Mouse (Mus musculus) midbrain, embryonic 12.5 days (tissue): ENCODE measurements around the gene Tmpo. TPM values are rescaled to one million over a fixed set of nuclear protein-coding genes. Genes with fewer than 3 reads are reported as not detected.

Source experiments
- ATAC-seq: fragments of 200-750 bp; cut with Nextera tagmentation; 2 replicates; pipeline ENCODE4 v1.8.0; 2017; ENCODE audit warnings: low read depth, moderate TSS enrichment, moderate library complexity; ENCODE audit not compliant: low FRiP score
- H3K27ac ChIP-seq: fragments of 300-500 bp; sonication (generic); replicated peaks from 2 replicates; pipeline ENCODE4 v1.5.1; 2016; ENCODE audit warnings: mild to moderate bottlenecking
- H3K27me3 ChIP-seq: fragments of 300-500 bp; sonication (generic); 2 replicates; pipeline ENCODE4 v1.6.1; 2016; ENCODE audit warnings: mild to moderate bottlenecking
- H3K36me3 ChIP-seq: fragments of 300-500 bp; sonication (generic); 2 replicates; pipeline ENCODE4 v1.6.1; 2016
- H3K4me1 ChIP-seq: fragments of 300-500 bp; sonication (generic); 2 replicates; pipeline ENCODE4 v1.6.1; 2016
- H3K4me2 ChIP-seq: fragments of 300-500 bp; sonication (generic); replicated peaks from 2 replicates; pipeline ENCODE4 v1.6.1; 2016; ENCODE audit warnings: mild to moderate bottlenecking, moderate library complexity
- H3K4me3 ChIP-seq: fragments of 300-500 bp; sonication (generic); 2 replicates; pipeline ENCODE4 v1.5.1; 2016; ENCODE audit warnings: mild to moderate bottlenecking
- H3K9ac ChIP-seq: fragments of 300-500 bp; sonication (generic); replicated peaks from 2 replicates; pipeline ENCODE4 v1.6.1; 2016; ENCODE audit warnings: mild to moderate bottlenecking, moderate library complexity
- H3K9me3 ChIP-seq: fragments of 300-500 bp; sonication (generic); 2 replicates; pipeline ENCODE4 v1.6.1; 2016; ENCODE audit warnings: mild to moderate bottlenecking
- WGBS: fragments of 180-500 bp; shearing (Covaris S2); methylation state at CpG from one replicate; pipeline ENCODE4 v1.1.7; 2016; 5-methylcytosine and 5-hydroxymethylcytosine counted together
- polyA plus RNA-seq: library from polyadenylated mRNA; unstranded; fragments of >200 nt; fragmentation: Nextera tagmentation; extraction: Ambion mirVana; gene quantifications from 2 replicates; pipeline ENCODE4 v1.2.1, GENCODE M21; 2016

Tmpo gene
- polyA plus RNA-seq, 1 experiment from 2014 or later: 368 TPM

GRCm38 (mm10) chr10:91142654-91143191 lies 38.4 kb downstream of the Tmpo start:
- no peak overlapping the region for H3K4me3 ChIP-seq
- H3K36me3 ChIP-seq: peaks cover 25% of the 10 kb centered on the region
- no peak overlapping the region for H3K9ac ChIP-seq
- H3K27ac ChIP-seq: no peak overlapping the region
- H3K27me3 ChIP-seq: no peaks in the 10 kb centered on the region
- H3K9me3 ChIP-seq: no peaks in the 10 kb centered on the region
- no peaks in the 10 kb centered on the region for H3K4me1 ChIP-seq
- WGBS: 73% methylated on average over 10 of the region's 10 CpGs
- no peak overlapping the region for H3K4me2 ChIP-seq
- ATAC-seq: no peak

- H3K4me3 ChIP-seq: no peak overlapping the region
- H3K27me3 ChIP-seq: no peaks in the 10 kb centered on the region
- peaks cover 16% of the 10 kb centered on the region for H3K36me3 ChIP-seq
- H3K27ac ChIP-seq: no peak overlapping the region
- no peaks in the 10 kb centered on the region for H3K4me1 ChIP-seq
- H3K9me3 ChIP-seq: no peaks in the 10 kb centered on the region
- no peak for ATAC-seq
- no peak overlapping the region for H3K9ac ChIP-seq
- 40% methylated on average over 2 of the region's 2 CpGs for WGBS
- H3K4me2 ChIP-seq: no peak overlapping the region
Measured at GRCm38 (mm10) chr10:91141564-91141963, 39.6 kb downstream of the Tmpo start.

- H3K4me1 ChIP-seq: no peaks in the 10 kb centered on the region
- no peaks in the 10 kb centered on the region for H3K27me3 ChIP-seq
- ATAC-seq: no peak
- H3K4me3 ChIP-seq: no peak overlapping the region
- H3K9ac ChIP-seq: no peak overlapping the region
- no peak overlapping the region for H3K27ac ChIP-seq
- no peaks in the 10 kb centered on the region for H3K36me3 ChIP-seq
- no peak overlapping the region for H3K4me2 ChIP-seq
- no peaks in the 10 kb centered on the region for H3K9me3 ChIP-seq
- 91% methylated on average over 14 of the region's 14 CpGs for WGBS
Measured at GRCm38 (mm10) chr10:91139148-91139766, 41.9 kb downstream of the Tmpo start.

GRCm38 (mm10) chr10:91138317-91138716 lies 42.8 kb downstream of the Tmpo start:
- 94% methylated on average over 3 of the region's 3 CpGs for WGBS
- Histone ChIP-seq H3K27ac (no peak overlapping the region), H3K27me3 (no peaks in the 10 kb centered on the region), H3K4me3 (no peak overlapping the region), H3K9ac (no peak overlapping the region), H3K4me1 (no peaks in the 10 kb centered on the region), H3K9me3 (no peaks in the 10 kb centered on the region), H3K36me3 (no peaks in the 10 kb centered on the region), H3K4me2 (no peak overlapping the region)
- no peak for ATAC-seq

GRCm38 (mm10) chr10:91137400-91137799 lies 43.7 kb downstream of the Tmpo start:
- WGBS: 74% methylated on average over 9 of the region's 9 CpGs
- Histone ChIP-seq H3K4me1 (no peaks in the 10 kb centered on the region), H3K27me3 (no peaks in the 10 kb centered on the region), H3K36me3 (no peaks in the 10 kb centered on the region), H3K9me3 (no peaks in the 10 kb centered on the region), H3K27ac (no peak overlapping the region), H3K4me3 (no peak overlapping the region), H3K4me2 (no peak overlapping the region), H3K9ac (no peak overlapping the region)
- ATAC-seq: no peak

- no peak overlapping the region for H3K4me2 ChIP-seq
- WGBS: 88% methylated on average over 7 of the region's 7 CpGs
- H3K4me3 ChIP-seq: no peak overlapping the region
- H3K27me3 ChIP-seq: no peaks in the 10 kb centered on the region
- no peaks in the 10 kb centered on the region for H3K36me3 ChIP-seq
- no peaks in the 10 kb centered on the region for H3K4me1 ChIP-seq
- no peak overlapping the region for H3K27ac ChIP-seq
- no peaks in the 10 kb centered on the region for H3K9me3 ChIP-seq
- H3K9ac ChIP-seq: no peak overlapping the region
- no peak for ATAC-seq
Measured at GRCm38 (mm10) chr10:91135302-91135972, 45.7 kb downstream of the Tmpo start.

- 74% methylated on average over 1 of the region's 1 CpGs for whole genome bisulfite sequencing
- no peaks in the 10 kb centered on the region for H3K4me1 ChIP-seq
- H3K27ac ChIP-seq: no peak overlapping the region
- H3K4me3 ChIP-seq: no peak overlapping the region
- H3K4me2 ChIP-seq: no peak overlapping the region
- no peak overlapping the region for H3K9ac ChIP-seq
- no peaks in the 10 kb centered on the region for H3K27me3 ChIP-seq
- H3K36me3 ChIP-seq: no peaks in the 10 kb centered on the region
- no peak for ATAC-seq
- no peaks in the 10 kb centered on the region for H3K9me3 ChIP-seq
Measured at GRCm38 (mm10) chr10:91131565-91131964, 49.5 kb downstream of the Tmpo start.

GRCm38 (mm10) chr10:91130792-91131191 lies 50.3 kb downstream of the Tmpo start:
- Histone ChIP-seq H3K27me3 (no peaks in the 10 kb centered on the region), H3K9ac (no peak overlapping the region), H3K4me1 (no peaks in the 10 kb centered on the region), H3K4me2 (no peak overlapping the region), H3K36me3 (no peaks in the 10 kb centered on the region), H3K4me3 (no peak overlapping the region), H3K27ac (no peak overlapping the region), H3K9me3 (no peaks in the 10 kb centered on the region)
- ATAC-seq: no peak
- WGBS: 77% methylated on average over 3 of the region's 3 CpGs

GRCm38 (mm10) chr10:91128551-91129160 lies 52.5 kb downstream of the Tmpo start:
- Histone ChIP-seq H3K36me3 (no peaks in the 10 kb centered on the region), H3K4me2 (no peak overlapping the region), H3K27ac (no peak overlapping the region), H3K9me3 (no peaks in the 10 kb centered on the region), H3K9ac (no peak overlapping the region), H3K4me1 (0 out of 2 replicates have a peak, but pooled peaks cover 4% of the 10 kb centered on the region), H3K27me3 (no peaks in the 10 kb centered on the region), H3K4me3 (no peak overlapping the region)
- ATAC-seq: no peak
- WGBS: 64% methylated on average over 1 of the region's 1 CpGs

- WGBS: 71% methylated on average over 2 of the region's 2 CpGs
- Histone ChIP-seq H3K4me1 (peaks cover 12% of the 10 kb centered on the region), H3K27ac (no peak overlapping the region), H3K4me2 (no peak overlapping the region), H3K27me3 (no peaks in the 10 kb centered on the region), H3K4me3 (no peak overlapping the region), H3K9me3 (no peaks in the 10 kb centered on the region), H3K9ac (no peak overlapping the region), H3K36me3 (no peaks in the 10 kb centered on the region)
- ATAC-seq: no peak
Measured at GRCm38 (mm10) chr10:91127395-91127794, 53.7 kb downstream of the Tmpo start.

- peaks cover 18% of the 10 kb centered on the region for H3K4me1 ChIP-seq
- 79% methylated on average over 10 of the region's 10 CpGs for WGBS
- no peak overlapping the region for H3K4me3 ChIP-seq
- peaks cover 4% of the 10 kb centered on the region; the same call in 1 of the 2 replicates for H3K36me3 ChIP-seq
- no peak overlapping the region for H3K27ac ChIP-seq
- H3K9ac ChIP-seq: no peak overlapping the region
- no peaks in the 10 kb centered on the region for H3K27me3 ChIP-seq
- no peaks in the 10 kb centered on the region for H3K9me3 ChIP-seq
- no peak overlapping the region for H3K4me2 ChIP-seq
- no peak for ATAC-seq
Measured at GRCm38 (mm10) chr10:91126618-91127355, 54.3 kb downstream of the Tmpo start.
